19 mouse cellular contexts compared by ENCODE assay signal in the genomic region with DNA sequence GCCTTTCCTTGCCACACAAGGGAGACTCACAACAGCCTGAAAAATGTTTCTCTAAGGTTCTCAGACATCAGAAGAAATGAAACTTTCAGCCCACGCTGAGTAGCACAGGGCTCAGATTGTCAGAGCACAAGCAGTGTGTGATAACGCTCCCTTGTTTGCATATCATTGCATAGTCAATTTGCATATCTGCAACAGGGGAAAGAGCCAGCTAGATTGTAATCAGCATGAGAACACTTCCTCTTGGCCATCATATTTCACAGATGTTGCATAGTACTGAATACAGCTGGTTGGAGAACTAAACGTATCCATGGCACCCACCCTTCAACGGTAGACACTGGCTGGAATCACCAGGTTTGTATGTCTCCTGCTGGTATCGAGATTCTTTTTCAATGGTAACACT. TPM values are rescaled to one million over a fixed set of nuclear protein-coding genes. Genes with fewer than 3 reads are reported as not detected.
DNase-seq lines count a peak whose midpoint lies in the region; ATAC-seq and TF ChIP-seq lines count a peak whose summit lies in the region.
"Had no signal": no experiment of that assay in that cellular context is flagged by ENCODE, and none has a peak within 500 bp of the region (broad histone marks: within the 10 kb centered on the region; RNA-seq: fewer than 3 reads in every experiment).

No protein-coding gene starts in this region.

- 64% methylated on average over 5 of the region's 5 CpGs for WGBS in forebrain, postnatal 0 days
- 77% methylated on average over 5 of the region's 5 CpGs for WGBS in forebrain, embryonic 12.5 days

- H3K27me3 ChIP-seq in forebrain, postnatal 0 days (ENCODE audit: insufficient read depth, low read length), result no peaks in the 10 kb centered on the region
- no peaks in the 10 kb centered on the region for H3K27me3 ChIP-seq in forebrain, embryonic 12.5 days
- no peaks in the 10 kb centered on the region for H3K27me3 ChIP-seq in MEL (ENCODE audit: control insufficient read depth in 1 of 2, insufficient read depth in 2 of 2, low read length in 2 of 2)
- H3K27me3 ChIP-seq: heart, embryonic 13.5 days; midbrain, embryonic 15.5 days had no signal

- no peaks in the 10 kb centered on the region for H3K79me2 ChIP-seq in MEL (ENCODE audit: control insufficient read depth, insufficient read depth, low read length, poor library complexity)

- H3K36me3 ChIP-seq in forebrain, postnatal 0 days (ENCODE audit: insufficient read depth), result no peaks in the 10 kb centered on the region
- H3K36me3 ChIP-seq in forebrain, embryonic 12.5 days (replicated peaks), result no peaks in the 10 kb centered on the region
- H3K36me3 ChIP-seq in MEL (ENCODE audit: control insufficient read depth in 1 of 2, insufficient read depth in 2 of 2, low read length in 2 of 2), result no peaks in the 10 kb centered on the region
- H3K36me3 ChIP-seq: G1E; heart, embryonic 13.5 days; midbrain, embryonic 15.5 days had no signal

- no peak for TF ChIP-seq RAD21 in MEL (IDR thresholded peaks at IDR 0.05; ENCODE audit: low read depth, low read length)

- TF ChIP-seq POLR2A in MEL (IDR thresholded peaks at IDR 0.05; ENCODE audit: control insufficient read depth in 1 of 2, insufficient read depth in 1 of 2, low read depth in 1 of 2, low read length in 2 of 2, poor library complexity in 1 of 2), result no peak

- no peaks in the 10 kb centered on the region; the same call in 1 of the 2 replicates for H3K4me1 ChIP-seq in forebrain, postnatal 0 days (ENCODE audit: insufficient read depth)
- H3K4me1 ChIP-seq in forebrain, embryonic 12.5 days, result no peaks in the 10 kb centered on the region
- no peaks in the 10 kb centered on the region for H3K4me1 ChIP-seq in MEL (ENCODE audit: control insufficient read depth in 1 of 2, insufficient read depth in 2 of 2, low read length in 2 of 2)
- H3K4me1 ChIP-seq: heart, embryonic 13.5 days; midbrain, embryonic 15.5 days had no signal

- H3K4me2 ChIP-seq in forebrain, postnatal 0 days (ENCODE audit: low read depth), result no peak overlapping the region
- H3K4me2 ChIP-seq in forebrain, embryonic 12.5 days, result no peak overlapping the region
- H3K4me2 ChIP-seq: heart, embryonic 13.5 days; midbrain, embryonic 15.5 days had no signal

- H3K4me3 ChIP-seq in forebrain, postnatal 0 days (ENCODE audit: low read depth, low read length), result no peak overlapping the region
- no peak overlapping the region for H3K4me3 ChIP-seq in forebrain, embryonic 12.5 days (replicated peaks)
- H3K4me3 ChIP-seq in MEL (ENCODE audit: control insufficient read depth in 1 of 2, insufficient read depth in 1 of 2, low read depth in 2 of 2, low read length in 2 of 2), result no peak overlapping the region
- H3K4me3 ChIP-seq: heart, embryonic 13.5 days; midbrain, embryonic 15.5 days had no signal

- DNase-seq in forebrain, postnatal 0 days, result no peak
- DNase-seq in 416B (ENCODE audit: low read depth) (peak; percentile 64), MEL (ENCODE audit: low read depth, low spot score) (no peak)
- peak; percentile 77 for DNase-seq in induced T-regulatory cell, adult 2 months (ENCODE audit: low read depth)
- no peak for DNase-seq in testis, postnatal 14 days (ENCODE audit: low spot score)
- DNase-seq in lung, postnatal 14 days, result no peak
- DNase-seq in layer of hippocampus, adult 11-12 months (ENCODE audit: low spot score), result no peak
- DNase-seq: adrenal gland, adult 8-10 months; cerebellum, adult 11-12 months; heart, postnatal 4 days; kidney, adult 8-10 months; layer of hippocampus, postnatal 36 days; lung, adult 18-20 months; lung, postnatal 36 days had no signal

- peak; percentile 51 for ATAC-seq in forebrain, postnatal 0 days
- ATAC-seq in forebrain, embryonic 12.5 days (ENCODE audit: low FRiP score), result no peak
- ATAC-seq: hindbrain, postnatal 0 days; midbrain, embryonic 15.5 days had no signal

- H3K9me3 ChIP-seq in forebrain, postnatal 0 days (ENCODE audit: low read length), result no peaks in the 10 kb centered on the region
- H3K9me3 ChIP-seq in forebrain, embryonic 12.5 days, result no peaks in the 10 kb centered on the region
- H3K9me3 ChIP-seq in MEL (replicated peaks; ENCODE audit: insufficient read depth, low read length), result no peaks in the 10 kb centered on the region
- H3K9me3 ChIP-seq: heart, embryonic 13.5 days; midbrain, embryonic 15.5 days had no signal

- no peak overlapping the region for H3K9ac ChIP-seq in forebrain, postnatal 0 days
- H3K9ac ChIP-seq in forebrain, embryonic 12.5 days, result no peak overlapping the region
- no peak overlapping the region for H3K9ac ChIP-seq in MEL (ENCODE audit: control insufficient read depth, low read depth, low read length, poor library complexity, severe bottlenecking)
- H3K9ac ChIP-seq: heart, embryonic 13.5 days; midbrain, embryonic 15.5 days had no signal

- no peak for TF ChIP-seq CTCF in forebrain, postnatal 0 days (IDR thresholded peaks at IDR 0.05; ENCODE audit: low read depth)
- no peak for TF ChIP-seq CTCF in MEL (IDR thresholded peaks at IDR 0.05 in 2 of 3, conservative IDR thresholded peaks at IDR 0.05 in 1 of 3; ENCODE audit: control insufficient read depth in 1 of 3, insufficient read depth in 1 of 3, low read depth in 2 of 3, low read length in 3 of 3, poor library complexity in 1 of 3, severe bottlenecking in 1 of 3)

- TF ChIP-seq EP300 in MEL (IDR thresholded peaks at IDR 0.05; ENCODE audit: low read depth in 1 of 2, low read length in 2 of 2), result no peak

- H3K27ac ChIP-seq in forebrain, postnatal 0 days (ENCODE audit: low read depth, low read length), result no peak overlapping the region
- no peak overlapping the region for H3K27ac ChIP-seq in forebrain, embryonic 12.5 days
- no peak overlapping the region for H3K27ac ChIP-seq in MEL (ENCODE audit: control insufficient read depth, low read depth, low read length)
- H3K27ac ChIP-seq: heart, embryonic 13.5 days; hindbrain, postnatal 0 days; midbrain, embryonic 15.5 days had no signal

TF ChIP-seq in MEL, 35 proteins besides CTCF, POLR2A, EP300 and RAD21:
- TF ChIP-seq ZNF384 (IDR thresholded peaks at IDR 0.05; ENCODE audit: low read depth, low read length), result no peak
- TF ChIP-seq GABPA (IDR thresholded peaks at IDR 0.05; ENCODE audit: low read depth, low read length), result no peak
- 0 out of 2 replicates have a peak, but pooled peaks have one; percentile 9 for TF ChIP-seq GATA1 (IDR thresholded peaks at IDR 0.05; ENCODE audit: low read depth, low read length)
- no peak for TF ChIP-seq JUND (IDR thresholded peaks at IDR 0.05; ENCODE audit: low read depth, low read length)
- TF ChIP-seq NRF1 (IDR thresholded peaks at IDR 0.05; ENCODE audit: insufficient read depth, low read depth, low read length, poor library complexity, severe bottlenecking), result no peak

RNA-seq across cellular contexts. Expression of a gene that starts 58.9 kb away (rescaled TPM):
- total RNA-seq in forebrain, postnatal 0 days (2014; rRNA removed), result 61.4 and 62.0 TPM in 2 replicates
- 36.7 and 59.4 TPM in 2 replicates for polyA plus RNA-seq in forebrain, postnatal 0 days (2015; fragmentation: Nextera tagmentation; extraction: Ambion mirVana)
- 27.3 and 27.8 TPM in 2 replicates for polyA plus RNA-seq in forebrain, embryonic 12.5 days (2016; fragmentation: Nextera tagmentation; extraction: Ambion mirVana)
- 0.92 and 1.0 TPM in 2 replicates for total RNA-seq in MEL (2012; rRNA removed)
- polyA plus RNA-seq in MEL (2012; ENCODE audit: insufficient read depth in 1 of 2, insufficient read length in 2 of 2, low read depth in 1 of 2, low replicate concordance in 2 of 2, missing spikeins in 1 of 2), result 1 to 10 TPM in 1 of 2 experiments, not detected in 1; 5.6 TPM
- polyA plus RNA-seq: G1E had no signal

Comparison
In these comparisons a context has a peak if more than half of its experiments do, and no peak if none do; other contexts are left out.
1. DNase-seq: peak in 416B (single experiment) and induced T-regulatory cell, adult 2 months (single experiment); none in forebrain, postnatal 0 days (single experiment), MEL (single experiment), testis, postnatal 14 days (single experiment), lung, postnatal 14 days (single experiment) and layer of hippocampus, adult 11-12 months (single experiment).